Comparison of ENCODE assay signal across 14 mouse cellular contexts in genomic region chr3:33048304-33048703, GRCm38 (mm10).
A peak's percentile ranks its signal among the peaks of the same experiment; 100 is the strongest.
DNase-seq lines count a peak whose midpoint lies in the region; ATAC-seq and TF ChIP-seq lines count a peak whose summit lies in the region.
"Had no signal": no experiment of that assay in that cellular context is flagged by ENCODE, and none has a peak within 500 bp of the region (broad histone marks: within the 10 kb centered on the region; RNA-seq: fewer than 3 reads in every experiment).

No protein-coding gene starts in this region.

- H3K9ac ChIP-seq in forebrain, postnatal 0 days: no peak overlapping the region
- H3K9ac ChIP-seq in forebrain, embryonic 13.5 days: no peak overlapping the region
- H3K9ac ChIP-seq in hindbrain, embryonic 13.5 days: peak overlapping the region; percentile 20; the same call in 1 of the 2 replicates
- no peak overlapping the region for H3K9ac ChIP-seq in midbrain, postnatal 0 days (replicated peaks; ENCODE audit: low read length, poor library complexity, severe bottlenecking)
- H3K9ac ChIP-seq in intestine, postnatal 0 days (ENCODE audit: low read depth, low read length): no peak overlapping the region
- H3K9ac ChIP-seq: lung, embryonic 14.5 days had no signal

- DNase-seq in forebrain, postnatal 0 days: no peak
- DNase-seq in midbrain, postnatal 0 days (ENCODE audit: low spot score): peak; percentile 44
- DNase-seq in thymus, adult 18-20 months: no peak
- DNase-seq: cerebellum, adult 11-12 months; heart, adult 18-20 months; layer of hippocampus, adult 9-11 months; lung, embryonic 14.5 days; right cerebral cortex, postnatal 14 days; thymus, postnatal 4 days had no signal

- no peak for TF ChIP-seq CTCF in forebrain, postnatal 0 days (IDR thresholded peaks at IDR 0.05; ENCODE audit: low read depth)
- TF ChIP-seq CTCF in cortical plate, adult 2 months (IDR thresholded peaks at IDR 0.05; ENCODE audit: extremely low read depth, insufficient read depth, low read length): no peak
- TF ChIP-seq CTCF in midbrain, postnatal 0 days (IDR thresholded peaks at IDR 0.05): no peak
- no peak for TF ChIP-seq CTCF in intestine, postnatal 0 days (IDR thresholded peaks at IDR 0.05; ENCODE audit: low read depth)

- H3K9me3 ChIP-seq in forebrain, postnatal 0 days (ENCODE audit: low read length): no peaks in the 10 kb centered on the region
- H3K9me3 ChIP-seq in forebrain, embryonic 13.5 days (replicated peaks): no peaks in the 10 kb centered on the region
- no peaks in the 10 kb centered on the region for H3K9me3 ChIP-seq in hindbrain, embryonic 13.5 days
- no peaks in the 10 kb centered on the region for H3K9me3 ChIP-seq in midbrain, postnatal 0 days (ENCODE audit: low read length)
- no peaks in the 10 kb centered on the region for H3K9me3 ChIP-seq in intestine, postnatal 0 days (ENCODE audit: control insufficient read depth)
- H3K9me3 ChIP-seq: G1E had no signal

- 54% methylated on average over 5 of the region's 5 CpGs for WGBS in forebrain, postnatal 0 days
- WGBS in forebrain, embryonic 13.5 days: 69% methylated on average over 5 of the region's 5 CpGs
- WGBS in hindbrain, embryonic 13.5 days: 47% methylated on average over 5 of the region's 5 CpGs
- 48% methylated on average over 5 of the region's 5 CpGs for WGBS in midbrain, postnatal 0 days
- 63% methylated on average over 5 of the region's 5 CpGs for WGBS in intestine, postnatal 0 days

- H3K27ac ChIP-seq in forebrain, postnatal 0 days (ENCODE audit: low read depth, low read length): no peak overlapping the region
- no peak overlapping the region for H3K27ac ChIP-seq in forebrain, embryonic 13.5 days
- H3K27ac ChIP-seq in cortical plate, adult 2 months (ENCODE audit: insufficient read depth, low read length): peak overlapping the region; percentile 7; the same call in 1 of the 2 replicates
- H3K27ac ChIP-seq in hindbrain, embryonic 13.5 days: peak overlapping the region; percentile 4; the same call in 1 of the 2 replicates
- H3K27ac ChIP-seq in midbrain, postnatal 0 days (ENCODE audit: low read depth, low read length): no peak overlapping the region
- no peak overlapping the region for H3K27ac ChIP-seq in intestine, postnatal 0 days (ENCODE audit: low read depth, low read length)

- H3K4me1 ChIP-seq in forebrain, postnatal 0 days (ENCODE audit: insufficient read depth): no peaks in the 10 kb centered on the region
- H3K4me1 ChIP-seq in forebrain, embryonic 13.5 days: no peaks in the 10 kb centered on the region
- peaks cover 4% of the 10 kb centered on the region for H3K4me1 ChIP-seq in cortical plate, adult 2 months (ENCODE audit: control insufficient read depth, insufficient read depth, low read length)
- peaks cover 9% of the 10 kb centered on the region; the same call in 1 of the 2 replicates for H3K4me1 ChIP-seq in hindbrain, embryonic 13.5 days (replicated peaks)
- H3K4me1 ChIP-seq in midbrain, postnatal 0 days (ENCODE audit: insufficient read depth, low read length): no peaks in the 10 kb centered on the region
- H3K4me1 ChIP-seq in intestine, postnatal 0 days (replicated peaks; ENCODE audit: control insufficient read depth, insufficient read depth, low read length): no peaks in the 10 kb centered on the region

- ATAC-seq in forebrain, postnatal 0 days: 0 out of 2 replicates have a peak, but pooled peaks have one; percentile 16
- ATAC-seq in forebrain, embryonic 13.5 days: no peak
- ATAC-seq in hindbrain, embryonic 13.5 days (ENCODE audit: low FRiP score): peak; percentile 55; the same call in 1 of the 2 replicates
- peak; percentile 47; the same call in 1 of the 2 replicates for ATAC-seq in midbrain, postnatal 0 days (ENCODE audit: low FRiP score)
- no peak for ATAC-seq in intestine, postnatal 0 days

- H3K4me2 ChIP-seq in forebrain, postnatal 0 days (ENCODE audit: low read depth): no peak overlapping the region
- H3K4me2 ChIP-seq in forebrain, embryonic 13.5 days: no peak overlapping the region
- H3K4me2 ChIP-seq in hindbrain, embryonic 13.5 days: no peak overlapping the region
- no peak overlapping the region for H3K4me2 ChIP-seq in midbrain, postnatal 0 days (ENCODE audit: low read depth, low read length, poor library complexity, severe bottlenecking)
- no peak overlapping the region for H3K4me2 ChIP-seq in intestine, postnatal 0 days (replicated peaks; ENCODE audit: low read depth)
- H3K4me2 ChIP-seq: lung, embryonic 14.5 days had no signal

- no peaks in the 10 kb centered on the region for H3K36me3 ChIP-seq in forebrain, postnatal 0 days (ENCODE audit: insufficient read depth)
- H3K36me3 ChIP-seq in forebrain, embryonic 13.5 days (ENCODE audit: poor library complexity, severe bottlenecking): no peaks in the 10 kb centered on the region
- H3K36me3 ChIP-seq in hindbrain, embryonic 13.5 days: no peaks in the 10 kb centered on the region
- no peaks in the 10 kb centered on the region for H3K36me3 ChIP-seq in midbrain, postnatal 0 days (ENCODE audit: insufficient read depth, low read length)
- H3K36me3 ChIP-seq in intestine, postnatal 0 days (ENCODE audit: control insufficient read depth, insufficient read depth): no peaks in the 10 kb centered on the region
- H3K36me3 ChIP-seq: G1E had no signal

- no peak for TF ChIP-seq POLR2A in cortical plate, adult 2 months (IDR thresholded peaks at IDR 0.05; ENCODE audit: extremely low read depth, insufficient read depth, low read length)

- no peak overlapping the region for H3K4me3 ChIP-seq in forebrain, postnatal 0 days (ENCODE audit: low read depth, low read length)
- no peak overlapping the region for H3K4me3 ChIP-seq in forebrain, embryonic 13.5 days
- H3K4me3 ChIP-seq in cortical plate, adult 2 months (ENCODE audit: insufficient read depth, low read length): no peak overlapping the region
- no peak overlapping the region for H3K4me3 ChIP-seq in hindbrain, embryonic 13.5 days
- H3K4me3 ChIP-seq in midbrain, postnatal 0 days (ENCODE audit: low read depth, low read length): no peak overlapping the region
- H3K4me3 ChIP-seq in intestine, postnatal 0 days (ENCODE audit: low read depth, low read length): no peak overlapping the region

- no peaks in the 10 kb centered on the region for H3K27me3 ChIP-seq in forebrain, postnatal 0 days (ENCODE audit: insufficient read depth, low read length)
- H3K27me3 ChIP-seq in forebrain, embryonic 13.5 days: no peaks in the 10 kb centered on the region
- H3K27me3 ChIP-seq in hindbrain, embryonic 13.5 days: no peaks in the 10 kb centered on the region
- no peaks in the 10 kb centered on the region for H3K27me3 ChIP-seq in midbrain, postnatal 0 days (ENCODE audit: insufficient read depth, low read length)
- no peaks in the 10 kb centered on the region for H3K27me3 ChIP-seq in intestine, postnatal 0 days (replicated peaks; ENCODE audit: control insufficient read depth, insufficient read depth, low read length)

Comparison
In these comparisons a context has a peak if more than half of its experiments do, and no peak if none do; other contexts are left out.
1. ATAC-seq: peak in forebrain, postnatal 0 days (single experiment), hindbrain, embryonic 13.5 days (single experiment) and midbrain, postnatal 0 days (single experiment); none in forebrain, embryonic 13.5 days (single experiment) and intestine, postnatal 0 days (single experiment).
2. H3K27ac ChIP-seq: peak in cortical plate, adult 2 months (single experiment) and hindbrain, embryonic 13.5 days (single experiment); none in forebrain, postnatal 0 days (single experiment), forebrain, embryonic 13.5 days (single experiment), midbrain, postnatal 0 days (single experiment) and intestine, postnatal 0 days (single experiment).